In the genomic region with DNA sequence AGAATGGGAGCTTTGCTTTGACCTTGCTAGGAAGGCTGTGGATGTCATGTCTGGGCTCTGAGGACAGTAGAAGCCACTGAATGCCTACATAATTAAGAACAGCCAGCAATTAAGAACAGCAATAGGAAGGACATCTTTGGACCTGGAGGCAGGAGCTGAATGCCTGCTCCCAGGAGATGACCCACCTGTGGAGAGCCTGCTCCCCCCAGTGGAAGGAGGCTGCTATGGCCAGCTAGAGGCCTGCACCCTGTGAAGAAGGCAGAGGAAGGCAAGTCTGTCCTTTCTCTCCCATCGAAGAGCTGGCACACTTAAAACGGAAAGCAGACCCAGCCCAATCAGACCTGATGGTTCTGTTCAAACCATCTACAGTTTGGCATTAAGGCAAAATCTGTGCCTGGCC, we compare ENCODE assay signal across 7 mouse cellular contexts.
DNase-seq lines count a peak whose midpoint lies in the region; ATAC-seq and TF ChIP-seq lines count a peak whose summit lies in the region.

No protein-coding gene starts in this region.

- no peaks in the 10 kb centered on the region for H3K27me3 ChIP-seq in hindbrain, embryonic 12.5 days
- H3K27me3 ChIP-seq in midbrain, postnatal 0 days (ENCODE audit: insufficient read depth, low read length), result no peaks in the 10 kb centered on the region

- intact Hi-C loops in left cerebral cortex, adult 2 months (cut with DNase I), result loop anchor here (2.0 to 10.0 kb wide), 4 partner anchors 199 to 1599 kb away; no protein-coding TSS in a partner anchor

- no peak overlapping the region for H3K27ac ChIP-seq in hindbrain, embryonic 12.5 days
- H3K27ac ChIP-seq in left cerebral cortex, adult 2 months, result no peak overlapping the region
- H3K27ac ChIP-seq in midbrain, postnatal 0 days (ENCODE audit: low read depth, low read length), result no peak overlapping the region

- WGBS in hindbrain, embryonic 12.5 days, result 33% methylated on average over 2 of the region's 2 CpGs
- 47% methylated on average over 2 of the region's 2 CpGs for WGBS in midbrain, postnatal 0 days

- peak; percentile 86 for TF ChIP-seq CTCF in left cerebral cortex, adult 2 months (IDR thresholded peaks at IDR 0.05)
- TF ChIP-seq CTCF in midbrain, postnatal 0 days (IDR thresholded peaks at IDR 0.05), result peak; percentile 82

- 0 out of 2 replicates have a peak, but pooled peaks cover 2% of the 10 kb centered on the region for H3K4me1 ChIP-seq in hindbrain, embryonic 12.5 days
- H3K4me1 ChIP-seq in midbrain, postnatal 0 days (ENCODE audit: insufficient read depth, low read length), result no peaks in the 10 kb centered on the region; the same call in 1 of the 2 replicates

- no peak overlapping the region for H3K4me2 ChIP-seq in hindbrain, embryonic 12.5 days (replicated peaks)
- H3K4me2 ChIP-seq in midbrain, postnatal 0 days (ENCODE audit: low read depth, low read length, poor library complexity, severe bottlenecking), result no peak overlapping the region

- ATAC-seq in hindbrain, embryonic 12.5 days (ENCODE audit: low FRiP score), result 0 out of 2 replicates have a peak, but pooled peaks have one; percentile 39
- no peak for ATAC-seq in midbrain, postnatal 0 days (ENCODE audit: low FRiP score)

- H3K4me3 ChIP-seq in hindbrain, embryonic 12.5 days, result no peak overlapping the region
- H3K4me3 ChIP-seq in left cerebral cortex, adult 2 months, result no peak overlapping the region
- H3K4me3 ChIP-seq in midbrain, postnatal 0 days (ENCODE audit: low read depth, low read length), result no peak overlapping the region

- no peaks in the 10 kb centered on the region for H3K9me3 ChIP-seq in hindbrain, embryonic 12.5 days (replicated peaks)
- H3K9me3 ChIP-seq in midbrain, postnatal 0 days (ENCODE audit: low read length), result no peaks in the 10 kb centered on the region

- H3K36me3 ChIP-seq in hindbrain, embryonic 12.5 days, result no peaks in the 10 kb centered on the region
- H3K36me3 ChIP-seq in midbrain, postnatal 0 days (ENCODE audit: insufficient read depth, low read length), result no peaks in the 10 kb centered on the region

- peak; percentile 16 for DNase-seq in urinary bladder, postnatal 14 days (ENCODE audit: low spot score)
- no peak for DNase-seq in urinary bladder, adult 2 months (ENCODE audit: low spot score)
- DNase-seq in cerebellum, postnatal 14 days, result peak; percentile 63 to 73
- DNase-seq in left cerebral cortex, adult 2 months (ENCODE audit: extremely low spot score in 1 of 2, low spot score in 2 of 2), result peak; percentile 64 to 66
- DNase-seq in midbrain, postnatal 0 days (ENCODE audit: low spot score), result peak; percentile 60
- DNase-seq in thymus, postnatal 36 days, result no peak

- no peak overlapping the region for H3K9ac ChIP-seq in hindbrain, embryonic 12.5 days
- no peak overlapping the region for H3K9ac ChIP-seq in midbrain, postnatal 0 days (replicated peaks; ENCODE audit: low read length, poor library complexity, severe bottlenecking)

Comparison
In these comparisons a context has a peak if more than half of its experiments do, and no peak if none do; other contexts are left out.
1. DNase-seq: peak in urinary bladder, postnatal 14 days (single experiment), cerebellum, postnatal 14 days (2 of 2), left cerebral cortex, adult 2 months (2 of 2) and midbrain, postnatal 0 days (single experiment); none in urinary bladder, adult 2 months (single experiment) and thymus, postnatal 36 days (0 of 2).